Mouse (Mus musculus) heart, embryonic 11.5 days (tissue): ENCODE results near the gene Sdhaf1. TPM values are rescaled to one million over a fixed set of nuclear protein-coding genes. Genes with fewer than 3 reads are reported as not detected.
A peak's percentile ranks its signal among the peaks of the same experiment; 100 is the strongest.

ENCODE experiments used
- ATAC-seq: fragments of 200-750 bp; cut with Nextera tagmentation; replicated peaks from 2 replicates; pipeline ENCODE4 v1.8.0; 2017; ENCODE audit warnings: moderate library complexity; ENCODE audit not compliant: insufficient number of reproducible peaks, low FRiP score, low TSS enrichment
- H3K27ac ChIP-seq: fragments of 300-500 bp; sonication (generic); 2 replicates; pipeline ENCODE4 v1.5.1; 2014; ENCODE audit warnings: mild to moderate bottlenecking, low read depth, low read length
- H3K27me3 ChIP-seq: fragments of 300-500 bp; sonication (generic); 2 replicates; pipeline ENCODE4 v1.6.1; 2014; ENCODE audit warnings: mild to moderate bottlenecking, low read length, mixed read lengths; ENCODE audit not compliant: control insufficient read depth, insufficient read depth
- H3K36me3 ChIP-seq: fragments of 300-500 bp; sonication (generic); 2 replicates; pipeline ENCODE4 v1.6.1; 2014; ENCODE audit warnings: mild to moderate bottlenecking, low read length, moderate library complexity, mixed read lengths; ENCODE audit not compliant: control insufficient read depth, insufficient read depth
- H3K4me1 ChIP-seq: fragments of 300-500 bp; sonication (generic); 2 replicates; pipeline ENCODE4 v1.6.1; 2014; ENCODE audit warnings: low read length; ENCODE audit not compliant: control insufficient read depth, insufficient read depth
- H3K4me2 ChIP-seq: fragments of 300-500 bp; sonication (generic); 2 replicates; pipeline ENCODE4 v1.6.1; 2014; ENCODE audit warnings: mild to moderate bottlenecking, moderate library complexity
- H3K4me3 ChIP-seq: fragments of 300-500 bp; sonication (generic); 2 replicates; pipeline ENCODE4 v1.5.1; 2014; ENCODE audit warnings: low read depth, low read length
- H3K9ac ChIP-seq: fragments of 300-500 bp; sonication (generic); 2 replicates; pipeline ENCODE4 v1.6.1; 2014; ENCODE audit warnings: mild to moderate bottlenecking, low read depth, low read length, moderate library complexity
- H3K9me3 ChIP-seq: fragments of 300-500 bp; sonication (generic); replicated peaks from 2 replicates; pipeline ENCODE4 v1.6.1; 2016; ENCODE audit warnings: low read length; ENCODE audit not compliant: control insufficient read depth
- WGBS: fragments of 180-500 bp; shearing (Covaris S2); extraction: QIAGEN DNeasy Blood & Tissue Kit; methylation state at CpG from one replicate; pipeline ENCODE4 v1.1.7; 2014; ENCODE audit not compliant: insufficient replicate concordance; 5-methylcytosine and 5-hydroxymethylcytosine counted together
- polyA plus RNA-seq: library from polyadenylated mRNA; unstranded; fragments of >200 nt; fragmentation: Nextera tagmentation; extraction: Ambion mirVana; gene quantifications from 2 replicates; pipeline ENCODE4 v1.2.1, GENCODE M21; 2014

The Sdhaf1 gene
- polyA plus RNA-seq, 1 experiment from 2014 or later, result 14.6 TPM

GRCm38 (mm10) chr7:30280670-30281138, 43.0 kb downstream of the Sdhaf1 start:
- no peaks in the 10 kb centered on the region for H3K36me3 ChIP-seq
- peak overlapping the region; percentile 95 for H3K27ac ChIP-seq
- peak overlapping the region; percentile 76 for H3K9ac ChIP-seq
- H3K9me3 ChIP-seq, result no peaks in the 10 kb centered on the region
- H3K4me2 ChIP-seq, result peak overlapping the region; percentile 79
- peak; percentile 79 for ATAC-seq
- under 1% methylated on average over 20 of the region's 20 CpGs for WGBS
- peaks cover 6% of the 10 kb centered on the region for H3K4me1 ChIP-seq
- H3K27me3 ChIP-seq, result no peaks in the 10 kb centered on the region; the same call in 1 of the 2 replicates
- H3K4me3 ChIP-seq, result peak overlapping the region; percentile 87

GRCm38 (mm10) chr7:30279951-30280669, 43.6 kb downstream of the Sdhaf1 start, which contains the start of the genes Thap8 and Wdr62:
Thap8 (plus strand) TSS chr7:30280094.
Wdr62 (minus strand) TSS chr7:30280419.
- Histone ChIP-seq H3K9me3 (no peaks in the 10 kb centered on the region), H3K4me3 (peak within 1 kb of the TSS; percentile 87), H3K36me3 (no peaks in the 10 kb centered on the region), H3K9ac (peak within 1 kb of the TSS; percentile 76), H3K4me1 (peaks cover 6% of the 10 kb centered on the region), H3K27ac (peak within 1 kb of the TSS; percentile 95), H3K27me3 (no peaks in the 10 kb centered on the region; the same call in 1 of the 2 replicates), H3K4me2 (peak within 1 kb of the TSS; percentile 79)
- peak; percentile 95 for ATAC-seq
- under 1% methylated on average over 49 of the region's 49 CpGs for WGBS

GRCm38 (mm10) chr7:30279536-30279935, 44.2 kb downstream of the Sdhaf1 start:
- WGBS, result 0% methylated on average over 6 of the region's 6 CpGs
- Histone ChIP-seq H3K27ac (peak overlapping the region; percentile 95), H3K36me3 (no peaks in the 10 kb centered on the region), H3K27me3 (no peaks in the 10 kb centered on the region), H3K4me1 (peaks cover 11% of the 10 kb centered on the region), H3K9ac (peak overlapping the region; percentile 76), H3K9me3 (no peaks in the 10 kb centered on the region), H3K4me2 (peak overlapping the region; percentile 79), H3K4me3 (peak overlapping the region; percentile 87)
- ATAC-seq, result no peak

- Histone ChIP-seq H3K27ac (no peak overlapping the region), H3K36me3 (no peaks in the 10 kb centered on the region), H3K9ac (no peak overlapping the region), H3K4me1 (peaks cover 13% of the 10 kb centered on the region), H3K9me3 (no peaks in the 10 kb centered on the region), H3K4me3 (peak overlapping the region; percentile 87), H3K27me3 (no peaks in the 10 kb centered on the region), H3K4me2 (peak overlapping the region; percentile 79)
- no peak for ATAC-seq
- 67% methylated on average over 2 of the region's 2 CpGs for WGBS
Observed at GRCm38 (mm10) chr7:30278911-30279310, 44.8 kb downstream of the Sdhaf1 start.

- H3K4me3 ChIP-seq, result no peak overlapping the region
- 72% methylated on average over 6 of the region's 6 CpGs for WGBS
- H3K36me3 ChIP-seq, result peaks cover 7% of the 10 kb centered on the region; the same call in 1 of the 2 replicates
- H3K4me2 ChIP-seq, result no peak overlapping the region
- H3K9ac ChIP-seq, result no peak overlapping the region
- H3K4me1 ChIP-seq, result peaks cover 12% of the 10 kb centered on the region
- ATAC-seq, result no peak
- H3K27ac ChIP-seq, result no peak overlapping the region
- no peaks in the 10 kb centered on the region for H3K27me3 ChIP-seq
- H3K9me3 ChIP-seq, result no peaks in the 10 kb centered on the region
Observed at GRCm38 (mm10) chr7:30274383-30274782, 49.3 kb downstream of the Sdhaf1 start.

Other genes with a start within 250 kb of the Sdhaf1 start
- 0.26 and 0.96 TPM in 2 replicates for gene Gm26920, start 233.5 kb downstream of the Sdhaf1 start, polyA plus RNA-seq
- gene Zfp566, start 233.4 kb downstream of the Sdhaf1 start, polyA plus RNA-seq, result 7.4 and 8.1 TPM in 2 replicates
- 87.2 and 96.0 TPM in 2 replicates for gene Zfp260, start 229.1 kb downstream of the Sdhaf1 start, polyA plus RNA-seq
- 5.3 and 5.8 TPM in 2 replicates for gene Zfp382, start 202.0 kb downstream of the Sdhaf1 start, polyA plus RNA-seq
- gene Zfp146, start 154.1 kb downstream of the Sdhaf1 start, polyA plus RNA-seq, result 6.6 and 10.4 TPM in 2 replicates
- 309 and 324 TPM in 2 replicates for gene Cox7a1, start 139.8 kb downstream of the Sdhaf1 start, polyA plus RNA-seq
- gene Capns1, start 125.1 kb downstream of the Sdhaf1 start, polyA plus RNA-seq, result 64.6 and 71.7 TPM in 2 replicates
- 120 and 126 TPM in 2 replicates for gene Polr2i, start 91.9 kb downstream of the Sdhaf1 start, polyA plus RNA-seq
- 184 and 185 TPM in 2 replicates for gene Tbcb, start 91.6 kb downstream of the Sdhaf1 start, polyA plus RNA-seq
- not detected in 2 replicates for gene Ovol3, start 88.2 kb downstream of the Sdhaf1 start, polyA plus RNA-seq
- gene Thap8, start 43.8 kb downstream of the Sdhaf1 start, polyA plus RNA-seq, result 0.20 and 0.38 TPM in 2 replicates
- gene Wdr62, start 43.5 kb downstream of the Sdhaf1 start, polyA plus RNA-seq, result 7.7 and 9.9 TPM in 2 replicates
- gene Clip3, start 32.2 kb downstream of the Sdhaf1 start, polyA plus RNA-seq, result 18.6 and 22.1 TPM in 2 replicates
- gene Alkbh6, start 15.2 kb downstream of the Sdhaf1 start, polyA plus RNA-seq, result 65.5 and 66.1 TPM in 2 replicates
- gene Syne4, start 9.1 kb downstream of the Sdhaf1 start, polyA plus RNA-seq, result 18.1 and 20.0 TPM in 2 replicates
- gene E130208F15Rik, start 2.2 kb downstream of the Sdhaf1 start, polyA plus RNA-seq, result not detected in 2 replicates
- gene Lrfn3, start 38.9 kb upstream of the Sdhaf1 start, polyA plus RNA-seq, result 1.4 and 1.5 TPM in 2 replicates
- gene Tyrobp, start 89.9 kb upstream of the Sdhaf1 start, polyA plus RNA-seq, result 8.9 and 9.2 TPM in 2 replicates
- 0.53 and 0.99 TPM in 2 replicates for gene Hcst, start 96.0 kb upstream of the Sdhaf1 start, polyA plus RNA-seq
- 1.0 and 1.4 TPM in 2 replicates for gene Nfkbid, start 97.8 kb upstream of the Sdhaf1 start, polyA plus RNA-seq
- gene Aplp1, start 121.6 kb upstream of the Sdhaf1 start, polyA plus RNA-seq, result 34.9 and 37.8 TPM in 2 replicates
- gene Kirrel2, start 133.8 kb upstream of the Sdhaf1 start, polyA plus RNA-seq, result 1.5 and 3.7 TPM in 2 replicates
- 0.10 and 0.37 TPM in 2 replicates for gene Nphs1, start 134.4 kb upstream of the Sdhaf1 start, polyA plus RNA-seq
- 0.37 TPM in 1 of 2 replicates, not detected in the other for gene Prodh2, start 169.7 kb upstream of the Sdhaf1 start, polyA plus RNA-seq
- 6.0 and 7.2 TPM in 2 replicates for gene Arhgap33, start 211.2 kb upstream of the Sdhaf1 start, polyA plus RNA-seq
- gene Hspb6, start 228.3 kb upstream of the Sdhaf1 start, polyA plus RNA-seq, result 10.7 and 12.5 TPM in 2 replicates
- 10.3 and 12.7 TPM in 2 replicates for gene Proser3, start 228.4 kb upstream of the Sdhaf1 start, polyA plus RNA-seq
- 33.6 and 34.8 TPM in 2 replicates for gene Lin37, start 235.9 kb upstream of the Sdhaf1 start, polyA plus RNA-seq
- gene U2af1l4, start 239.4 kb upstream of the Sdhaf1 start, polyA plus RNA-seq, result 87.6 and 91.2 TPM in 2 replicates
- gene Gm49396, start 239.4 kb upstream of the Sdhaf1 start, polyA plus RNA-seq, result 5.4 and 5.5 TPM in 2 replicates
- gene Psenen, start 239.7 kb upstream of the Sdhaf1 start, polyA plus RNA-seq, result 102 and 107 TPM in 2 replicates
- gene Igflr1, start 241.5 kb upstream of the Sdhaf1 start, polyA plus RNA-seq, result 2.3 and 3.2 TPM in 2 replicates